Mouse (Mus musculus) hindbrain, embryonic 10.5 days (tissue): Measurements from ENCODE around the gene Cenpx. TPM values are rescaled to one million over a fixed set of nuclear protein-coding genes. Genes with fewer than 3 reads are reported as not detected.

Experiments
- DNase-seq: peaks from one replicate; pipeline ENCODE4 v3.0.0-alpha.2; 2017; ENCODE audit warnings: low spot score
- H3K27ac ChIP-seq: fragments of 300-500 bp; sonication (generic); 2 replicates; pipeline ENCODE4 v1.5.1; 2016; ENCODE audit warnings: mild to moderate bottlenecking, moderate library complexity
- H3K27me3 ChIP-seq: fragments of 300-500 bp; sonication (generic); 2 replicates; pipeline ENCODE4 v1.6.1; 2016; ENCODE audit warnings: mild to moderate bottlenecking; ENCODE audit not compliant: poor library complexity, insufficient read depth, severe bottlenecking
- H3K36me3 ChIP-seq: fragments of 300-500 bp; sonication (generic); 2 replicates; pipeline ENCODE4 v1.6.1; 2016; ENCODE audit warnings: mild to moderate bottlenecking, moderate library complexity
- H3K4me1 ChIP-seq: fragments of 300-500 bp; sonication (generic); replicated peaks from 2 replicates; pipeline ENCODE4 v1.6.1; 2016; ENCODE audit warnings: mild to moderate bottlenecking
- H3K4me3 ChIP-seq: fragments of 300-500 bp; sonication (generic); 2 replicates; pipeline ENCODE4 v1.5.1; 2016; ENCODE audit warnings: mild to moderate bottlenecking, moderate library complexity
- H3K9me3 ChIP-seq: fragments of 300-500 bp; sonication (generic); 2 replicates; pipeline ENCODE4 v1.6.1; 2016; ENCODE audit warnings: mild to moderate bottlenecking, moderate library complexity
- WGBS: fragments of 180-500 bp; shearing (Covaris S2); methylation state at CpG from one replicate; pipeline ENCODE4 v1.1.7; 2016; 5-methylcytosine and 5-hydroxymethylcytosine counted together
- polyA plus RNA-seq: library from polyadenylated mRNA; unstranded; fragments of >200 nt; fragmentation: Nextera tagmentation; extraction: Ambion mirVana; gene quantifications from 2 replicates; pipeline ENCODE4 v1.2.1, GENCODE M21; 2016

Cenpx gene
- polyA plus RNA-seq, 1 experiment from 2014 or later: 137 TPM

- peak; percentile 92 for DNase-seq
- peaks cover 29% of the 10 kb centered on the region for H3K4me1 ChIP-seq
- WGBS: 10% methylated on average over 17 of the region's 17 CpGs
- peaks cover 39% of the 10 kb centered on the region for H3K27me3 ChIP-seq
- no peaks in the 10 kb centered on the region for H3K9me3 ChIP-seq
- peak overlapping the region; percentile 73 for H3K4me3 ChIP-seq
- H3K27ac ChIP-seq: peak overlapping the region; percentile 87
- H3K36me3 ChIP-seq: peaks cover 56% of the 10 kb centered on the region
Measured at GRCm38 (mm10) chr11:120720450-120720849, 6.9 kb upstream of the Cenpx start.

GRCm38 (mm10) chr11:120719841-120720376, 6.4 kb upstream of the Cenpx start:
- 0 out of 2 replicates have a peak overlapping the region, but pooled peaks have one; percentile 73 for H3K4me3 ChIP-seq
- WGBS: 87% methylated on average over 13 of the region's 13 CpGs
- H3K36me3 ChIP-seq: peaks cover 59% of the 10 kb centered on the region
- no peak overlapping the region for H3K27ac ChIP-seq
- peaks cover 33% of the 10 kb centered on the region for H3K27me3 ChIP-seq
- DNase-seq: no peak
- H3K9me3 ChIP-seq: no peaks in the 10 kb centered on the region
- H3K4me1 ChIP-seq: peaks cover 35% of the 10 kb centered on the region

GRCm38 (mm10) chr11:120719242-120719641, 5.7 kb upstream of the Cenpx start:
- whole genome bisulfite sequencing: 88% methylated on average over 9 of the region's 9 CpGs
- peaks cover 59% of the 10 kb centered on the region for H3K36me3 ChIP-seq
- no peak for DNase-seq

GRCm38 (mm10) chr11:120715131-120715530, 1.6 kb upstream of the Cenpx start:
- Histone ChIP-seq H3K4me3 (peak overlapping the region; percentile 63; the same call in 1 of the 2 replicates), H3K27me3 (no peaks in the 10 kb centered on the region), H3K9me3 (no peaks in the 10 kb centered on the region), H3K4me1 (peaks cover 45% of the 10 kb centered on the region), H3K36me3 (peaks cover 66% of the 10 kb centered on the region), H3K27ac (no peak overlapping the region)
- no peak for DNase-seq
- 91% methylated on average over 9 of the region's 9 CpGs for WGBS

More at GRCm38 (mm10) chr11:120719242-120719641, 5.7 kb upstream of the Cenpx start:
- Histone ChIP-seq H3K27me3 (peaks cover 32% of the 10 kb centered on the region), H3K9me3 (no peaks in the 10 kb centered on the region), H3K4me1 (peaks cover 41% of the 10 kb centered on the region), H3K4me3 (peak overlapping the region; percentile 0; the same call in 1 of the 2 replicates), H3K27ac (no peak overlapping the region)

GRCm38 (mm10) chr11:120714546-120714945, 1.0 kb upstream of the Cenpx start:
- Histone ChIP-seq H3K36me3 (peaks cover 66% of the 10 kb centered on the region), H3K27me3 (no peaks in the 10 kb centered on the region), H3K27ac (peak overlapping the region; percentile 81; the same call in 1 of the 2 replicates), H3K4me3 (peak overlapping the region; percentile 63), H3K4me1 (peaks cover 45% of the 10 kb centered on the region), H3K9me3 (no peaks in the 10 kb centered on the region)
- no peak for DNase-seq
- WGBS: 62% methylated on average over 10 of the region's 10 CpGs

GRCm38 (mm10) chr11:120712771-120713568, 568 bp downstream of the Cenpx start:
- DNase-seq: peak; percentile 79
- peaks cover 55% of the 10 kb centered on the region for H3K4me1 ChIP-seq
- H3K9me3 ChIP-seq: no peaks in the 10 kb centered on the region
- no peaks in the 10 kb centered on the region for H3K27me3 ChIP-seq
- H3K27ac ChIP-seq: peak overlapping the region; percentile 81
- WGBS: 2% methylated on average over 38 of the region's 38 CpGs
- H3K36me3 ChIP-seq: peaks cover 63% of the 10 kb centered on the region
- peak overlapping the region; percentile 63 for H3K4me3 ChIP-seq

GRCm38 (mm10) chr11:120711980-120712604, 1.4 kb downstream of the Cenpx start:
- peak overlapping the region; percentile 63 for H3K4me3 ChIP-seq
- 63% methylated on average over 8 of the region's 8 CpGs for WGBS
- H3K27me3 ChIP-seq: no peaks in the 10 kb centered on the region
- no peaks in the 10 kb centered on the region for H3K9me3 ChIP-seq
- peaks cover 64% of the 10 kb centered on the region for H3K4me1 ChIP-seq
- H3K27ac ChIP-seq: peak overlapping the region; percentile 81; the same call in 1 of the 2 replicates
- peaks cover 55% of the 10 kb centered on the region for H3K36me3 ChIP-seq
- no peak for DNase-seq

GRCm38 (mm10) chr11:120710672-120711071, 2.9 kb downstream of the Cenpx start:
- 79% methylated on average over 5 of the region's 5 CpGs for WGBS
- peaks cover 76% of the 10 kb centered on the region for H3K4me1 ChIP-seq
- DNase-seq: no peak

GRCm38 (mm10) chr11:120709551-120709950, 4.0 kb downstream of the Cenpx start:
- Histone ChIP-seq H3K36me3 (peaks cover 42% of the 10 kb centered on the region), H3K4me3 (no peak overlapping the region), H3K4me1 (peaks cover 76% of the 10 kb centered on the region), H3K9me3 (no peaks in the 10 kb centered on the region), H3K27ac (no peak overlapping the region), H3K27me3 (peaks cover 14% of the 10 kb centered on the region)
- WGBS: 84% methylated on average over 2 of the region's 2 CpGs
- no peak for DNase-seq

More at GRCm38 (mm10) chr11:120710672-120711071, 2.9 kb downstream of the Cenpx start:
- no peak overlapping the region for H3K27ac ChIP-seq
- H3K9me3 ChIP-seq: no peaks in the 10 kb centered on the region
- peaks cover 50% of the 10 kb centered on the region for H3K36me3 ChIP-seq
- H3K27me3 ChIP-seq: peaks cover 7% of the 10 kb centered on the region; the same call in 1 of the 2 replicates
- no peak overlapping the region for H3K4me3 ChIP-seq

GRCm38 (mm10) chr11:120707969-120708368, 5.6 kb downstream of the Cenpx start:
- H3K27me3 ChIP-seq: peaks cover 14% of the 10 kb centered on the region
- peak overlapping the region; percentile 27 for H3K4me3 ChIP-seq
- no peak for DNase-seq
- H3K9me3 ChIP-seq: no peaks in the 10 kb centered on the region
- H3K4me1 ChIP-seq: peaks cover 78% of the 10 kb centered on the region
- H3K36me3 ChIP-seq: peaks cover 57% of the 10 kb centered on the region
- H3K27ac ChIP-seq: peak overlapping the region; percentile 87
- 37% methylated on average over 5 of the region's 5 CpGs for WGBS

GRCm38 (mm10) chr11:120707225-120707624, 6.3 kb downstream of the Cenpx start:
- H3K36me3 ChIP-seq: peaks cover 64% of the 10 kb centered on the region
- H3K9me3 ChIP-seq: no peaks in the 10 kb centered on the region
- H3K4me1 ChIP-seq: peaks cover 71% of the 10 kb centered on the region
- WGBS: 2% methylated on average over 11 of the region's 12 CpGs
- H3K27ac ChIP-seq: peak overlapping the region; percentile 87
- DNase-seq: peak; percentile 53
- peaks cover 14% of the 10 kb centered on the region for H3K27me3 ChIP-seq
- peak overlapping the region; percentile 27 for H3K4me3 ChIP-seq

- Histone ChIP-seq H3K4me1 (peaks cover 63% of the 10 kb centered on the region), H3K27me3 (peaks cover 14% of the 10 kb centered on the region), H3K4me3 (0 out of 2 replicates have a peak overlapping the region, but pooled peaks have one; percentile 9), H3K36me3 (peaks cover 71% of the 10 kb centered on the region), H3K27ac (peak overlapping the region; percentile 87), H3K9me3 (no peaks in the 10 kb centered on the region)
- WGBS: 54% methylated on average over 5 of the region's 5 CpGs
- DNase-seq: no peak
Measured at GRCm38 (mm10) chr11:120706120-120706519, 7.4 kb downstream of the Cenpx start.
